Mouse (Mus musculus) lung, postnatal 25 days (tissue): ENCODE results near the gene Slc16a11.
"Not testable (repeated sequence)": the region's sequence is repeated elsewhere in the genome, so short reads cannot be mapped to it uniquely, and the experiment has no call there.

Experiments used
- DNase-seq: peaks from one replicate; pipeline ENCODE4 v3.0.0; 2022; ENCODE audit warnings: low spot score

Slc16a11 gene

DNA sequence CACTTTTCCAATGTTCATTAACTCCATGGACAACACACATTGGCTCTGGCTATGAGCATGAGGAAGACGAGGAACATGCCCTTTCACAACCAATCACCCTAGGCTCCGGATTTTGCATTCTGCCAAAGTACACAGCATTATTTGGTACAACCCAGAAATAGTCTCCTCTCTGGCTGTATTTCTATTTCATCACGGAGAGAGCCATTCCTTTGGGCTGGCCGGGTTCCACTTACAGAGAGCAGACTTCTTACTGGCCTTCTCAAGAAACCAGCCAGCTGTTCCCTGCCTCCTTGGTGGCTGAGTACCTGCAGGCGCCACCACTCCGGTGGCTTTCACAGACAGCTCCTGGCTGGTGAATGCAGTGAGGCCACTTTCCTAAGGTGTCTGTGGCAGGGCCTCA lies at the start of gene Slc16a11:
Slc16a11 (plus strand) TSS at position 330 of the 400 bp plus-strand sequence.
- no peak for DNase-seq

DNA sequence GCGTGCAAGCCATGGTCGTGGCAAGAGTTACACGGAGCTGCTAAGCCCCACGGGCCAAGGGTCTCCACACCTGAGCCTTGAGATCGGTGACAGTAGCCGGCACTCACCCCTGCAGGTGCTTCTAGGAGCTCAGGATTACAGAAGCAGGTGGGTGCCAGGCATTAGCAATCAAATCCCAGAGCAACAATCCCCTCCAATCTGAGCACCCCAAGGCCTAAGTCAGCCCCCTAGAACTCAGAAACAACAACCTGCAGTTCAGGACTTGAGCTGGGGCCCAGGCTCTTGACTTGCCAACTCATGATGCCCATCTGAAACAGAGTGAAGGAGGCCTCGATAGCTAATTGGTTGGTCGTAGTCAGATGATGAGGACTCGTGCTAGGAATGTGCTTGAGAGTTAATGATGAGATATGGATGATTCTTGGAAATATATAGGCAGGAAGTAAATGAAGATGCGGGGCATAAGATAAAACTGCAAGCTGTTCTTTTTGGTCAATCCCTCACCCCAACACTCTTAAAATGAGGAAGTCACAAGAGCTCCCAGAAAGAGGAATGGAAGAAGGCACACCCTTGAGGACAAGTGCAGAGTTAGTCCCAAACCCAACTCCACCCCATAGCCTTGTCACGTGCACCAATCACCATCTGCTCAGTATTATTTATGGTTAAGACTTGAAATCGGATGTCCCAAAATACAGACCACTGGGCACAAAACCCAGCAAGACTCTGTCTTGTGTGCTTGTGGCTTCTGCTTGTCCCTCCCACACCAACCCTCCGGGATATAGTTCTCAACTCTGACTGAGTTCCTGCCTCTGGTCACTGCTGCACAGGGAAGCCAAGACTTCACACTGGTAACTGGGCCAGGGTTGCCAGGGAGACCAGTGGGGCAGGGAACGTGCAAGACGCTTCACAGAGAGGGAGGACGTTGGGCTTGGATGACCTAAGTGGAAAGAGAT lies 46.3 kb upstream of the Slc16a11 start:
- DNase-seq, result no peak

DNA sequence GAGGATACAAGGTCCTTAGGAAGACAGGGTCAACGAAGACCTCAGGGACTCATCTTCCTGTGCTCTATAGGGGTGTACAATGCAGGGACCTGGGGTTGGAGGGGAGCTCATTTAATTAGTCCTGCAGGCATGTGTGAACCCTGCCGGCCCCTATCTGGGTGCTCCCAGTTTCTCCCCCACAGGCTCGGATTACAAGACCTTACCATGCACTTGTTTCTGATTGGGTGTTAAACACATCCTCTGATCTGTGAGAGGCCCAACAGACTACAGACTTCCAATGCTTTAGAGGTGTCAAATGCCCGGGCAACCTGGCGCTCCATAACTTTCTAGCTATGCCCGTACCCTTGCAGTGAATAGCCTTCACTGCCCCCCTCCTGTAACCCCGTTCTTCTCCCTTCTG lies 44.4 kb upstream of the Slc16a11 start:
- DNase-seq, result no peak

DNA sequence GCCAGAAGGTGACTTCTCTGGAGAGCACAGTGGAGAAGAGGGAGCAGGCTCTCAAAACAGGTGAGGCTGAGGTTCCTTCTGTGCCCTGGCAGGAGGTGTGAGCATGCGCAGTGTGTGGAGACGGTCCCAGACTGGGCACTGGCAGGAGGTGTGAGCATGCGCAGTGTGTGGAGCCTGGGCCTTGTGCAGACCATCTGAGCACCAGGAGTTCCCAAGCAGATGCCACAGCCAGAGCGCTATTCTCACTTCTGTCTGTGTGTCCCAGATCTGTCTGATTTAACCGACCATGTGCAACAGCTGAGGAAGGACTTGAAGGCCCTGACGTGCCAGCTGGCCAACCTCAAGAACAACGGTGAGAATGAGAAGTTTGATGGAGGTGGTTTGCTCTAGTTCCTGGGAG lies 43.1 kb upstream of the Slc16a11 start:
- DNase-seq, result not testable (repeated sequence)

- DNase-seq, result no peak
Measured at GRCm38 (mm10) chr11:70170291-70170690, 42.3 kb upstream of the Slc16a11 start.

- no peak for DNase-seq
Measured at GRCm38 (mm10) chr11:70171181-70171580, 41.4 kb upstream of the Slc16a11 start.

- DNase-seq, result peak; percentile 61
Measured at GRCm38 (mm10) chr11:70171847-70172246, 40.7 kb upstream of the Slc16a11 start.

GRCm38 (mm10) chr11:70172298-70172697 lies 40.3 kb upstream of the Slc16a11 start:
- DNase-seq, result no peak

GRCm38 (mm10) chr11:70174491-70174890 lies 38.1 kb upstream of the Slc16a11 start:
- DNase-seq, result no peak

DNA sequence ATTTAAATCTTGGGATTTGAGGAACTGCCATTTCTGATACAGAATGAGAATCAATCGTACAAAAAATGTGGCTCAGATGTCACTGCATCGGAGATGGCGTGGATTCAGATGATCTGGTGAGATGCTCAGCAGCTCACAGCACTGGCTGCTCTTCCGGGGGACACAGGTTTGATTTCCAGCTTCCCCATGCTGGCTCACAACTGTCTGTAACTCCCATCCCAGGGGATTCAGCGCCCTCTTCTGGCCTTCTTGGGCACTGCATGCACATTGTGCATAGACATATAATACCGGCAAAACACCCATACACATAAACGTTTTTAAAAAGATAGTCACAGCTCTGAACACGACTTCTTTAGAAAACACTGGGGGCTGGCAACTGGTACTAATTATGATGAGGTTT lies 34.9 kb upstream of the Slc16a11 start:
- no peak for DNase-seq

- no peak for DNase-seq
Measured at GRCm38 (mm10) chr11:70178311-70178710, 34.2 kb upstream of the Slc16a11 start.

- DNase-seq, result no peak
Measured at GRCm38 (mm10) chr11:70178756-70179155, 33.8 kb upstream of the Slc16a11 start.

GRCm38 (mm10) chr11:70179401-70179800 lies 33.2 kb upstream of the Slc16a11 start:
- DNase-seq, result no peak

GRCm38 (mm10) chr11:70180496-70180895 lies 32.1 kb upstream of the Slc16a11 start:
- DNase-seq, result no peak

GRCm38 (mm10) chr11:70185120-70185519 lies 27.4 kb upstream of the Slc16a11 start:
- DNase-seq, result no peak

DNA sequence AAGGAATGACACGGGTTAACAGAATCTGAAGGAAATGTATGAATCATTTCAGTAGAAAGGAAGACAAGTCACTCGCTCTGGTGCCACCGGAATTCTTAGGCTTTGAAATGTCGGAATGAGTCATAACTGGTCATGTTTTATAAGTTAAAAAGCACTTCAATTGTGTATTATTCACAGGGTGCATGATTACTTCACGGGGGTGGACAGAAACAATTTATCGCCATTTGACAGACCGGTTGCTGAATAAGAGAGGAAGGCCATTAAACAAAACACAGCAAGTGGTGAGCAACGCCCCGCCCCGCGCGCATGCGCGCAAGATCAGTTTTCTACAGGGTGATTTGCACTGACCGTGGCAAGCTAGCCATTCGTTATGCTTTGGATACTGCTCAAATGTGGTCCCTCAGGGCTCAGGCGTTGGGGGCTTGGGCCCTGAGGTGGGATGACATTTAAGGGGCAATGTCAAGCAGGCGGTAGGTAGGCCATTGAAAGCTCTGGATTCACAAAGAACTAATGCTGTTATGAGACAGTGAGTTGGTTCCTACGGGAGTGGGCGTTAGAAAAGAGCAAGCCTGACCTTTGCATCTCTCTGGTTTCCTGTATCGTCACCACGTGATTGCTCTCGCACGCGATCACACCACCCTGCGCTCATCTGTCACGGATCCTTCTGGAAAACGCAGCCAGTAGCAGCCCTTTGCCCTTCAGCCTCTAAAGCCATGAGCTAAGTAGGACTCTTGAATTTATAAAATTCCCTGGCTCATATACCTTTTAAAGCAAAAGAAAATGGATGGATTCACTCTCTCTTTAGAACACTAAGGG lies 23.0 kb upstream of the Slc16a11 start:
- DNase-seq, result no peak

DNA sequence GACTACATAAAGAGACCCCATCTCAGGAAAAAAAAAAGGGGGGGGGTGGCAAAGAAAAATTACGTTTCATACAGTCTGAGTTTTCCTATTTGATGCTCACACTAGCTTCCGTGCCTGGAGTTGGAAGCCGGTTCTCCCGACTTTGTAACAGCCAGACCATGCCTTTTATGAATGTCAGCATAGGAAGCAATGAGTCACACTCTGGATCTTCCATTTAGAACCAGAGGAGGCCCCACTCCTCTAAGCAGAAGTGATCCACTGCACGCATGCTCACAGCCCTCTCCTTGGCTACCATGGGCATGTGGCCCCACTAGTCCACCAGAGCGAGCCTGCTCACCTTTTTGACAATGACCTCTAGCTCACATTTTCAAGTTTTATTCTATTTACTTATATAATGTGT lies 21.4 kb upstream of the Slc16a11 start:
- no peak for DNase-seq

- no peak for DNase-seq
Measured at GRCm38 (mm10) chr11:70192157-70192556, 20.4 kb upstream of the Slc16a11 start.

DNA sequence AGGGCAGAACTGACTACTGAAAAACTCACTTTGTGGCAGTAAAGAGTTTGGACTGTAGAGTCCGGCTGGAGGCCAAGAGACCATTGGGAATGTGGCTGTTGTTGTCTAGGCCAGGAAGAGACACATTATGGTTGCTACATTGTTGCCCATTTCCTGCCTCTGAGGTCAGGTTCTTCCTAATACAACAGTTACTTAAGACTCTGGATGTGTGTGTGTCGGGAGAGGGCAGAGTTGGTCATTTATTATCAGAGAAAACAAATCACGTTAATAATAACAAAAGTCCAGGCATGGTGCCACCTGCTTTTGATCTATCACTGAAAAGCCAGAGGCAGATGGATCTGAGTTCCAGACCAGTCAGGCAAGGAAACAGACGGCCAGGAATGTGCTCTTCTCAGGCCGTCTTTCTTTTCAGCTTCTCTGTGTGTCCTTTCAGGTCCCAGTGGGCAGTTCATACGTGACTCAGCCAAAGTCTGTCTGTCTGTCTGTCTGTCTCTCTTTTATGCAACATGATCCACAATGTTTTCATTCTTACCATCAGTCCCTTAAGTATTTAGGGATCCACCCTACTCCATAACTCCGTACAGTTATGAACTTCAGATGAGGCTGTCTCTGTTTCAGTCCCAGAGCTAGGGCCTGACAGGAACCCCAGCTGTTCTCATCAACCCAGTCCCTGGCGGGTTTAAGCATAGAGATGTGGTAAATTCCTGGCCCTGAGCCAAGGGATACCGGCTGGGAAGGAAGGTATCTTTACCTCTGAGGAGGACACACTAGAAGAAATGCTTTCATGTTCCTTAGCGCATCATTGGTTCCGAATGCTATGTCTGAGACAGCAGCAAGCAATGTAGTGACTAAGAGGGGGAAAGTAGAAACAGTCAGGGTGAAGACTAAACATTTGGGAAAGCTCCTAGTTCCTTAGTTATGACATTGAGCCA lies 18.9 kb upstream of the Slc16a11 start:
- DNase-seq, result peak; percentile 71

- DNase-seq, result peak; percentile 62
Measured at GRCm38 (mm10) chr11:70198332-70198731, 14.2 kb upstream of the Slc16a11 start.

DNA sequence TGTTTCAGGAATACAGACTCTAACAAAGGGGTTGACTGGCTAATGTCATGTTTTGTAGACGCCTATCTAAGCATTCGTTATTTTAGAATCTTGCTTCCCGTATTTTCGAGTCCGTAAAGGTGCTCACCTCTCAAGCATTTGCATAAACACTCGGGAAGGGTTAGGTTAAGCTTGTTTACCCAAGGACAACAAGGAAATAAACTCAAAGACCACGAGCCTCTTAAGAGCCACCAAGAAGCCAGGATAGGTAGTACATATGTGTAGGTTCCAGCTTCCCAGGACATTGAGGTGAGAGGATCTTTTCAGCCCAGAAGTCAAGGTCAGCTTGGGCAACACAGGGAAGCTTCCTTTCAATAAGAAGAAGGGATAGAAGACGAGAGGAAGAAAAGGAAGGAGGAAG lies 13.4 kb upstream of the Slc16a11 start:
- no peak for DNase-seq
